Mouse (Mus musculus) CH12.LX (cell line): Measurements from ENCODE around the gene Bnc2. TPM values are rescaled to one million over a fixed set of nuclear protein-coding genes. Genes with fewer than 3 reads are reported as not detected.

Source experiments
- DNase-seq: peaks from one replicate; pipeline ENCODE4 v3.0.0-alpha.2; 2013; ENCODE audit errors: extremely low read depth
- H3K27ac ChIP-seq: 2 replicates; pipeline ENCODE4 v1.5.1; 2012; ENCODE audit warnings: low read depth, mild to moderate bottlenecking, control low read depth, moderate library complexity; ENCODE audit not compliant: insufficient read depth
- H3K27me3 ChIP-seq: replicated peaks from 2 replicates; pipeline ENCODE3; 2012; ENCODE audit warnings: inconsistent platforms
- H3K36me3 ChIP-seq, 2 experiments: replicated peaks in 1 of 2; 2 replicates each; pipeline versions ENCODE3 to v1.6.1; 2012; ENCODE audit warnings: inconsistent platforms in 1 of 2, low read length in 1 of 2, mild to moderate bottlenecking in 1 of 2, mixed read lengths in 1 of 2, moderate library complexity in 1 of 2; ENCODE audit not compliant: control insufficient read depth in 1 of 2, insufficient read depth in 1 of 2
- H3K4me1 ChIP-seq, 2 experiments: 2 replicates each; pipeline ENCODE4 v1.6.1; 2012; ENCODE audit warnings: inconsistent platforms in 1 of 2, moderate library complexity in 1 of 2; ENCODE audit not compliant: insufficient read depth in 2 of 2, control insufficient read depth in 1 of 2
- H3K4me2 ChIP-seq: 2 replicates; pipeline ENCODE4 v1.6.1; 2012; ENCODE audit warnings: low read depth, mild to moderate bottlenecking, control low read depth; ENCODE audit not compliant: poor library complexity, insufficient read depth, severe bottlenecking
- H3K4me3 ChIP-seq, 3 experiments: fragments of 150-350 bp in 1 of 3; sonication (generic) in 1 of 3; replicated peaks in 1 of 3; 2 replicates each; pipeline versions ENCODE3 to v1.5.1; 2011 to 2012; ENCODE audit warnings: low read depth in 2 of 3, low read length in 2 of 3, mild to moderate bottlenecking in 2 of 3, moderate library complexity in 2 of 3, control low read depth in 1 of 3, improper control_type of control experiment in 1 of 3, inconsistent platforms in 1 of 3, mixed read lengths in 1 of 3; ENCODE audit not compliant: poor library complexity in 1 of 3
- H3K79me2 ChIP-seq: replicated peaks from 2 replicates; pipeline ENCODE4 v1.6.1; 2012; ENCODE audit warnings: mild to moderate bottlenecking, moderate library complexity; ENCODE audit not compliant: control insufficient read depth, poor library complexity, insufficient read depth, severe bottlenecking; ENCODE audit errors: extremely low read depth
- H3K9ac ChIP-seq: 2 replicates; pipeline ENCODE4 v1.6.1; 2012; ENCODE audit warnings: low read depth, mild to moderate bottlenecking, control low read depth, moderate library complexity; ENCODE audit not compliant: insufficient read depth
- H3K9me3 ChIP-seq: replicated peaks from 2 replicates; pipeline ENCODE3; 2012; ENCODE audit warnings: low read length, inconsistent platforms, mixed read lengths
- CHD1 ChIP-seq: IDR thresholded peaks from 2 replicates; pipeline ENCODE4 v1.6.1; 2012; ENCODE audit warnings: low read depth, low read length, improper control_type of control experiment, inconsistent platforms
- CHD2 ChIP-seq: IDR thresholded peaks from 2 replicates; pipeline ENCODE4 v1.6.1; 2011; ENCODE audit warnings: low read length, improper control_type of control experiment
- CTCF ChIP-seq, 2 experiments: IDR thresholded peaks in 1 of 2; conservative IDR thresholded peaks in 1 of 2; 2 replicates each; pipeline ENCODE4 v1.5.1; 2011 to 2012; ENCODE audit warnings: low read depth in 2 of 2, low read length in 2 of 2, improper control_type of control experiment in 1 of 2, inconsistent platforms in 1 of 2, mild to moderate bottlenecking in 1 of 2, moderate library complexity in 1 of 2
- ELF1 ChIP-seq: IDR thresholded peaks from 2 replicates; pipeline ENCODE4 v1.6.1; 2014; ENCODE audit warnings: low read depth, mild to moderate bottlenecking, inconsistent platforms, low read length, improper control_type of control experiment
- ETS1 ChIP-seq: conservative IDR thresholded peaks from 2 replicates; pipeline ENCODE4 v1.6.1; 2012; ENCODE audit warnings: low read depth, mild to moderate bottlenecking, inconsistent platforms, low read length, improper control_type of control experiment, moderate library complexity
- GABPA ChIP-seq: IDR thresholded peaks from 2 replicates; pipeline ENCODE4 v1.6.1; 2012; ENCODE audit warnings: low read depth, low read length, improper control_type of control experiment, inconsistent platforms; ENCODE audit not compliant: insufficient replicate concordance
- IRF4 ChIP-seq: IDR thresholded peaks from 2 replicates; pipeline ENCODE4 v1.6.1; 2014; ENCODE audit warnings: low read depth, mild to moderate bottlenecking, inconsistent platforms, low read length, improper control_type of control experiment
- MAX ChIP-seq: IDR thresholded peaks from 2 replicates; pipeline ENCODE4 v1.6.1; 2011; ENCODE audit warnings: low read length, improper control_type of control experiment
- MYC ChIP-seq: IDR thresholded peaks from 2 replicates; pipeline ENCODE4 v1.6.1; 2011; ENCODE audit warnings: low read depth, mild to moderate bottlenecking, improper control_type of control experiment, low read length
- NRF1 ChIP-seq: IDR thresholded peaks from 2 replicates; pipeline ENCODE4 v1.6.1; 2014; ENCODE audit warnings: low read depth, mild to moderate bottlenecking, inconsistent platforms, low read length, improper control_type of control experiment, moderate library complexity
- PAX5 ChIP-seq: IDR thresholded peaks from 2 replicates; pipeline ENCODE4 v1.6.1; 2012; ENCODE audit warnings: low read length, inconsistent platforms, mixed read lengths
- SMC3 ChIP-seq: IDR thresholded peaks from 2 replicates; pipeline ENCODE4 v1.6.1; 2011; ENCODE audit warnings: low read depth, low read length, improper control_type of control experiment
- TBP ChIP-seq: conservative IDR thresholded peaks from 2 replicates; pipeline ENCODE4 v1.6.1; 2011; ENCODE audit warnings: low read depth, low read length, improper control_type of control experiment
- TCF12 ChIP-seq: IDR thresholded peaks from 2 replicates; pipeline ENCODE4 v1.6.1; 2014; ENCODE audit warnings: low read depth, mild to moderate bottlenecking, inconsistent platforms, low read length, improper control_type of control experiment
- USF1 ChIP-seq: IDR thresholded peaks from 2 replicates; pipeline ENCODE4 v1.6.1; 2014; ENCODE audit warnings: low read depth, mild to moderate bottlenecking, inconsistent platforms, low read length, improper control_type of control experiment
- ZMIZ1 ChIP-seq: IDR thresholded peaks from 2 replicates; pipeline ENCODE4 v1.6.1; 2012; ENCODE audit warnings: low read depth, mild to moderate bottlenecking, inconsistent platforms, low read length, improper control_type of control experiment
- dilution Hi-C: fragments of 300-500 bp; cut with MboI; formaldehyde crosslinking; loops from 2 replicates; pipeline ENCODE4 v1.14.3; 2020; ENCODE audit warnings: low sequenced_read_pairs; ENCODE audit not compliant: extremely low pct_unique_long_range_greater_than_20kb, extremely low pct_ligation_motif_present
- in situ Hi-C: fragments of 300-500 bp; cut with MboI; formaldehyde crosslinking; loops from 3 replicates; pipeline ENCODE4 v1.14.3; 2019; ENCODE audit warnings: low sequenced_read_pairs, low pct_ligation_motif_present, low pct_unique_long_range_greater_than_20kb, mixed read lengths
- polyA plus RNA-seq: library from polyadenylated mRNA; unstranded; fragments of >175 nt; gene quantifications from 2 replicates; pipeline ENCODE4 v1.2.1, GENCODE M21; 2012; ENCODE audit warnings: low read depth; ENCODE audit not compliant: insufficient read length
- total RNA-seq, 2 experiments: library from RNA; depleted of rRNA; stranded (reverse); fragments of 300-350 nt in 1 of 2; fragments of >200 nt in 1 of 2; gene quantifications; 2 replicates each; pipeline ENCODE4 v1.2.3; 2012 to 2014

Gene Bnc2
- total and polyA plus RNA-seq, 3 experiments = not detected

GRCm38 (mm10) chr4:84454493-84454892, 220.6 kb downstream of the Bnc2 start:
- dilution Hi-C loops = no loop called here
- Histone ChIP-seq H3K9ac (no peak overlapping the region), H3K4me2 (no peak overlapping the region)
- TF ChIP-seq MYC = no peak
- TF ChIP-seq PAX5 = no peak
- no peak for TF ChIP-seq GABPA
- TF ChIP-seq ETS1 = no peak
- TF ChIP-seq USF1 = no peak
- no peak for TF ChIP-seq ELF1
- no peak for TF ChIP-seq IRF4
- no peak for TF ChIP-seq MAX
- TF ChIP-seq, all 38 proteins: peak for 0
- no peaks in the 10 kb centered on the region for H3K36me3 ChIP-seq
- H3K27me3 ChIP-seq = no peaks in the 10 kb centered on the region
- no peaks in the 10 kb centered on the region for H3K4me1 ChIP-seq
- no peak overlapping the region for H3K4me3 ChIP-seq
- in situ Hi-C loops = no loop called here
- no peak for DNase-seq
- H3K27ac ChIP-seq = no peak overlapping the region
- no peaks in the 10 kb centered on the region for H3K79me2 ChIP-seq
- peaks cover 53% of the 10 kb centered on the region for H3K9me3 ChIP-seq

GRCm38 (mm10) chr4:84453586-84453985, 221.5 kb downstream of the Bnc2 start:
- Histone ChIP-seq H3K9me3 (peaks cover 53% of the 10 kb centered on the region), H3K4me1 (no peaks in the 10 kb centered on the region), H3K27ac (no peak overlapping the region), H3K36me3 (no peaks in the 10 kb centered on the region), H3K79me2 (no peaks in the 10 kb centered on the region), H3K27me3 (no peaks in the 10 kb centered on the region), H3K4me2 (no peak overlapping the region), H3K9ac (no peak overlapping the region), H3K4me3 (no peak overlapping the region)
- no peak for TF ChIP-seq SMC3
- dilution Hi-C loops (no loop called here), in situ Hi-C loops (no loop called here)
- DNase-seq = no peak

DNA sequence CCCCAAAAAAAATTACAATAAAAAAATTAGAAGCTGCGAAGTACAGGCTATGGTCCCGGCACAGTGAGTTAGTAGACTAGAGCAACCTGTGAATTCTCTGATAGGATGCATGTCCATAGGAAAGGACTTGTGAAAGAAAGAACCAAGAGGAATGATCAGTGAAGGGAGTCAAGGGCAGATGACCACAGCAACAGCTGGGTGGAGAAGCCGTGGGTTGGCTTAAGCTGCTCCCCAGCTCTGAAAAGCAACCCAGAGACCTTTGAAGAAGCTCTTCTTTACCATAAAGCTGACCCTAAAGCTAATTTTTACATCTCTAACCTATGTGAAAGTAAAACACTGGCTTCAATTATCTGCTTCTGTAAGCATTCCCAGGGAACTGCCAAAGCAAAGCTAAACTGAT, 222.4 kb downstream of the Bnc2 start:
- dilution Hi-C loops = no loop called here
- H3K4me1 ChIP-seq = no peaks in the 10 kb centered on the region
- in situ Hi-C loops = no loop called here
- H3K9me3 ChIP-seq = peaks cover 50% of the 10 kb centered on the region
- no peak overlapping the region for H3K4me2 ChIP-seq
- no peak overlapping the region for H3K27ac ChIP-seq
- no peak overlapping the region for H3K4me3 ChIP-seq
- H3K9ac ChIP-seq = no peak overlapping the region
- DNase-seq = no peak
- H3K27me3 ChIP-seq = no peaks in the 10 kb centered on the region
- no peaks in the 10 kb centered on the region for H3K79me2 ChIP-seq
- no peak for TF ChIP-seq CTCF (conservative IDR thresholded peaks at IDR 0.05 in 1 of 2, IDR thresholded peaks at IDR 0.05 in 1 of 2; ENCODE audit: low read depth in 2 of 2, low read length in 2 of 2)
- TF ChIP-seq CHD1 = no peak
- no peak for TF ChIP-seq TCF12
- no peak for TF ChIP-seq TBP
- TF ChIP-seq ZMIZ1 = no peak
- no peak for TF ChIP-seq NRF1
- TF ChIP-seq CHD2 = no peak
- TF ChIP-seq, all 38 proteins: peak for 0
- H3K36me3 ChIP-seq = no peaks in the 10 kb centered on the region
